Comparison of ENCODE assay signal across 11 mouse cellular contexts in genomic region chr4:135658484-135658883, GRCm38 (mm10). TPM values are rescaled to one million over a fixed set of nuclear protein-coding genes. Genes with fewer than 3 reads are reported as not detected.
DNase-seq lines count a peak whose midpoint lies in the region; ATAC-seq and TF ChIP-seq lines count a peak whose summit lies in the region.
"Had no signal": no experiment of that assay in that cellular context is flagged by ENCODE, and none has a peak within 500 bp of the region (broad histone marks: within the 10 kb centered on the region; RNA-seq: fewer than 3 reads in every experiment).

No protein-coding gene starts in this region.

- WGBS in lung, postnatal 0 days = 42% methylated on average over 5 of the region's 5 CpGs
- WGBS in embryonic facial prominence, embryonic 15.5 days = 31% methylated on average over 5 of the region's 5 CpGs
- WGBS in heart, postnatal 0 days = 17% methylated on average over 5 of the region's 5 CpGs

- H3K9me3 ChIP-seq in lung, postnatal 0 days (ENCODE audit: low read length) = no peaks in the 10 kb centered on the region
- H3K9me3 ChIP-seq in embryonic facial prominence, embryonic 15.5 days (replicated peaks) = no peaks in the 10 kb centered on the region
- H3K9me3 ChIP-seq in heart, postnatal 0 days (replicated peaks; ENCODE audit: control insufficient read depth, low read length) = no peaks in the 10 kb centered on the region
- H3K9me3 ChIP-seq: neural tube, embryonic 12.5 days had no signal

- no peak for TF ChIP-seq EP300 in lung, postnatal 0 days (IDR thresholded peaks at IDR 0.05)
- no peak for TF ChIP-seq EP300 in heart, postnatal 0 days (IDR thresholded peaks at IDR 0.05; ENCODE audit: low read depth)

- no peak overlapping the region for H3K27ac ChIP-seq in lung, postnatal 0 days (ENCODE audit: low read length)
- H3K27ac ChIP-seq in embryonic facial prominence, embryonic 15.5 days (replicated peaks) = peak overlapping the region; percentile 25; the same call in 1 of the 2 replicates
- H3K27ac ChIP-seq in heart, postnatal 0 days (ENCODE audit: low read depth) = peak overlapping the region; percentile 84
- H3K27ac ChIP-seq: neural tube, embryonic 12.5 days had no signal

- H3K36me3 ChIP-seq in lung, postnatal 0 days (ENCODE audit: insufficient read depth, low read length) = no peaks in the 10 kb centered on the region
- H3K36me3 ChIP-seq in embryonic facial prominence, embryonic 15.5 days = no peaks in the 10 kb centered on the region
- no peaks in the 10 kb centered on the region for H3K36me3 ChIP-seq in heart, postnatal 0 days (replicated peaks; ENCODE audit: control insufficient read depth, insufficient read depth, low read length)
- H3K36me3 ChIP-seq: neural tube, embryonic 12.5 days had no signal

- TF ChIP-seq CTCF in lung, postnatal 0 days (IDR thresholded peaks at IDR 0.05) = no peak
- no peak for TF ChIP-seq CTCF in heart, postnatal 0 days (IDR thresholded peaks at IDR 0.05; ENCODE audit: low read depth)

- DNase-seq in lung, postnatal 0 days (ENCODE audit: low spot score) = no peak
- DNase-seq in lung, postnatal 25 days (ENCODE audit: low spot score) = no peak
- peak; percentile 76 for DNase-seq in heart, postnatal 0 days (ENCODE audit: low spot score)
- no peak for DNase-seq in thymus, postnatal 10 days (ENCODE audit: low spot score in 2 of 2)
- no peak for DNase-seq in retina, postnatal 1 day
- DNase-seq: cerebellum, postnatal 14 days; spleen, adult 18-20 months had no signal

- ATAC-seq in lung, postnatal 0 days = 0 out of 2 replicates have a peak, but pooled peaks have one; percentile 4
- ATAC-seq in embryonic facial prominence, embryonic 15.5 days (ENCODE audit: insufficient number of reproducible peaks, low FRiP score, low TSS enrichment, low read depth) = no peak; the same call in 1 of the 2 replicates
- peak; percentile 65 for ATAC-seq in heart, postnatal 0 days (ENCODE audit: insufficient read depth, low read depth)
- peak; percentile 43 for ATAC-seq in megakaryocyte progenitor cell, adult 5-6 weeks (replicated peaks; ENCODE audit: poor library complexity)
- ATAC-seq in erythroid progenitor cell, adult 5-6 weeks (replicated peaks; ENCODE audit: low FRiP score, poor library complexity, severe bottlenecking) = no peak

- no peaks in the 10 kb centered on the region for H3K27me3 ChIP-seq in lung, postnatal 0 days (replicated peaks; ENCODE audit: insufficient read depth, low read length)
- H3K27me3 ChIP-seq in embryonic facial prominence, embryonic 15.5 days = no peaks in the 10 kb centered on the region
- no peaks in the 10 kb centered on the region for H3K27me3 ChIP-seq in heart, postnatal 0 days (ENCODE audit: control insufficient read depth, insufficient read depth, low read length)
- H3K27me3 ChIP-seq: neural tube, embryonic 12.5 days had no signal

- peaks cover 6% of the 10 kb centered on the region; the same call in 1 of the 2 replicates for H3K4me1 ChIP-seq in lung, postnatal 0 days (ENCODE audit: insufficient read depth, low read depth, low read length)
- H3K4me1 ChIP-seq in embryonic facial prominence, embryonic 15.5 days = peaks cover 62% of the 10 kb centered on the region
- H3K4me1 ChIP-seq in heart, postnatal 0 days (ENCODE audit: control insufficient read depth, insufficient read depth) = peaks cover 48% of the 10 kb centered on the region

- H3K9ac ChIP-seq in lung, postnatal 0 days (replicated peaks; ENCODE audit: low read depth) = no peak overlapping the region
- H3K9ac ChIP-seq in embryonic facial prominence, embryonic 15.5 days = no peak overlapping the region
- H3K9ac ChIP-seq in heart, postnatal 0 days (replicated peaks; ENCODE audit: low read depth, low read length) = no peak overlapping the region
- H3K9ac ChIP-seq: neural tube, embryonic 12.5 days had no signal

- H3K4me2 ChIP-seq in lung, postnatal 0 days (replicated peaks; ENCODE audit: low read depth, low read length) = no peak overlapping the region
- H3K4me2 ChIP-seq in embryonic facial prominence, embryonic 15.5 days (replicated peaks) = no peak overlapping the region
- peak overlapping the region; percentile 16; the same call in 1 of the 2 replicates for H3K4me2 ChIP-seq in heart, postnatal 0 days (ENCODE audit: low read depth, low read length)
- H3K4me2 ChIP-seq: neural tube, embryonic 12.5 days had no signal

- no peak overlapping the region for H3K4me3 ChIP-seq in lung, postnatal 0 days (ENCODE audit: low read depth, low read length)
- H3K4me3 ChIP-seq in embryonic facial prominence, embryonic 15.5 days (replicated peaks) = no peak overlapping the region
- no peak overlapping the region for H3K4me3 ChIP-seq in heart, postnatal 0 days (ENCODE audit: low read depth, low read length)
- H3K4me3 ChIP-seq: neural tube, embryonic 12.5 days had no signal

RNA-seq across cellular contexts. Expression of gene Ifnlr1, which starts 27.6 kb away (rescaled TPM):
- polyA plus RNA-seq in lung, postnatal 0 days (2015; fragmentation: Nextera tagmentation; extraction: Ambion mirVana) = 2.7 and 3.7 TPM in 2 replicates
- polyA plus RNA-seq in embryonic facial prominence, embryonic 15.5 days (2015; fragmentation: Nextera tagmentation; extraction: Ambion mirVana) = 1.6 and 1.8 TPM in 2 replicates
- 1.9 and 2.4 TPM in 2 replicates for total RNA-seq in heart, postnatal 0 days (2014; rRNA removed; ENCODE audit: low replicate concordance)
- polyA plus RNA-seq in heart, postnatal 0 days (2015; fragmentation: Nextera tagmentation; extraction: Ambion mirVana) = 0.77 and 1.0 TPM in 2 replicates
- total RNA-seq in megakaryocyte progenitor cell, adult 5-6 weeks (2015) = 0.68 and 1.6 TPM in 2 replicates
- 0.30 and 0.46 TPM in 2 replicates for total RNA-seq in megakaryocyte progenitor cell, adult 5-6 weeks (2017)
- not detected in 2 replicates for total RNA-seq in erythroid progenitor cell, adult 5-6 weeks (2015; ENCODE audit: low replicate concordance)
- 0.26 TPM in 1 of 2 replicates, not detected in the other for total RNA-seq in erythroid progenitor cell, adult 5-6 weeks (2017; ENCODE audit: low replicate concordance)

Comparison
In these comparisons a context has a peak if more than half of its experiments do, and no peak if none do; other contexts are left out.
1. ATAC-seq: peak in lung, postnatal 0 days (single experiment), heart, postnatal 0 days (single experiment) and megakaryocyte progenitor cell, adult 5-6 weeks (single experiment); none in embryonic facial prominence, embryonic 15.5 days (single experiment) and erythroid progenitor cell, adult 5-6 weeks (single experiment).